Mouse (Mus musculus) midbrain, embryonic 15.5 days (tissue): Measurements from ENCODE around the gene Srl. TPM values are rescaled to one million over a fixed set of nuclear protein-coding genes. Genes with fewer than 3 reads are reported as not detected.
"Not testable (repeated sequence)": the region's sequence is repeated elsewhere in the genome, so short reads cannot be mapped to it uniquely, and the experiment has no call there.

Experiments
- ATAC-seq: fragments of 200-750 bp; cut with Nextera tagmentation; replicated peaks from 2 replicates; pipeline ENCODE4 v1.8.0; 2017; ENCODE audit warnings: moderate TSS enrichment
- H3K27ac ChIP-seq: fragments of 300-500 bp; sonication (generic); 2 replicates; pipeline ENCODE4 v1.5.1; 2015; ENCODE audit warnings: mild to moderate bottlenecking, inconsistent platforms
- H3K27me3 ChIP-seq: fragments of 300-500 bp; sonication (generic); replicated peaks from 2 replicates; pipeline ENCODE4 v1.6.1; 2015; ENCODE audit warnings: inconsistent platforms
- H3K36me3 ChIP-seq: fragments of 300-500 bp; sonication (generic); replicated peaks from 2 replicates; pipeline ENCODE4 v1.6.1; 2015; ENCODE audit warnings: inconsistent platforms
- H3K4me1 ChIP-seq: fragments of 300-500 bp; sonication (generic); 2 replicates; pipeline ENCODE4 v1.6.1; 2015; ENCODE audit warnings: inconsistent platforms
- H3K4me2 ChIP-seq: fragments of 300-500 bp; sonication (generic); 2 replicates; pipeline ENCODE4 v1.6.1; 2015; ENCODE audit warnings: inconsistent platforms, mild to moderate bottlenecking, moderate library complexity
- H3K4me3 ChIP-seq: fragments of 300-500 bp; sonication (generic); 2 replicates; pipeline ENCODE4 v1.5.1; 2015; ENCODE audit warnings: mild to moderate bottlenecking, inconsistent platforms
- H3K9ac ChIP-seq: fragments of 300-500 bp; sonication (generic); 2 replicates; pipeline ENCODE4 v1.6.1; 2015; ENCODE audit warnings: mild to moderate bottlenecking, inconsistent platforms
- H3K9me3 ChIP-seq: fragments of 300-500 bp; sonication (generic); 2 replicates; pipeline ENCODE4 v1.6.1; 2016; ENCODE audit warnings: inconsistent platforms
- WGBS: fragments of 180-500 bp; shearing (Covaris S2); methylation state at CpG from one replicate; pipeline ENCODE4 v1.1.7; 2015; ENCODE audit warnings: mixed read lengths; 5-methylcytosine and 5-hydroxymethylcytosine counted together
- polyA plus RNA-seq: library from polyadenylated mRNA; unstranded; fragments of >200 nt; fragmentation: Nextera tagmentation; extraction: Ambion mirVana; gene quantifications from 2 replicates; pipeline ENCODE4 v1.2.1, GENCODE M21; 2015

Gene Srl
- polyA plus RNA-seq, 1 experiment from 2014 or later: 25.4 TPM

GRCm38 (mm10) chr16:4548953-4549688 is 7.5 kb upstream of the Srl start:
- Histone ChIP-seq H3K27me3 (no peaks in the 10 kb centered on the region), H3K36me3 (peaks cover 17% of the 10 kb centered on the region), H3K27ac (no peak overlapping the region), H3K4me1 (no peaks in the 10 kb centered on the region; the same call in 1 of the 2 replicates), H3K4me2 (no peak overlapping the region), H3K9me3 (no peaks in the 10 kb centered on the region), H3K9ac (no peak overlapping the region), H3K4me3 (no peak overlapping the region)
- ATAC-seq: no peak
- WGBS: 92% methylated on average over 18 of the region's 18 CpGs

GRCm38 (mm10) chr16:4547611-4548010 is 6.0 kb upstream of the Srl start:
- no peak overlapping the region for H3K27ac ChIP-seq
- 96% methylated on average over 5 of the region's 5 CpGs for WGBS
- H3K9me3 ChIP-seq: no peaks in the 10 kb centered on the region
- H3K27me3 ChIP-seq: no peaks in the 10 kb centered on the region
- H3K4me3 ChIP-seq: no peak overlapping the region
- peaks cover 2% of the 10 kb centered on the region for H3K4me1 ChIP-seq
- peaks cover 17% of the 10 kb centered on the region for H3K36me3 ChIP-seq
- ATAC-seq: no peak
- no peak overlapping the region for H3K4me2 ChIP-seq
- H3K9ac ChIP-seq: no peak overlapping the region

- Histone ChIP-seq H3K4me2 (no peak overlapping the region), H3K27ac (no peak overlapping the region), H3K4me1 (peaks cover 7% of the 10 kb centered on the region), H3K9me3 (no peaks in the 10 kb centered on the region), H3K9ac (no peak overlapping the region), H3K4me3 (no peak overlapping the region), H3K27me3 (no peaks in the 10 kb centered on the region), H3K36me3 (peaks cover 17% of the 10 kb centered on the region)
- ATAC-seq: no peak
- WGBS: 94% methylated on average over 8 of the region's 8 CpGs
These were observed 5.2 kb upstream of the Srl start for GRCm38 (mm10) chr16:4546838-4547237.

- Histone ChIP-seq H3K4me1 (peaks cover 7% of the 10 kb centered on the region), H3K4me2 (no peak overlapping the region), H3K9ac (no peak overlapping the region), H3K36me3 (peaks cover 13% of the 10 kb centered on the region; the same call in 1 of the 2 replicates), H3K9me3 (no peaks in the 10 kb centered on the region), H3K27me3 (no peaks in the 10 kb centered on the region), H3K27ac (no peak overlapping the region), H3K4me3 (no peak overlapping the region)
- 77% methylated on average over 9 of the region's 9 CpGs for WGBS
- ATAC-seq: no peak
These were observed 3.2 kb upstream of the Srl start for GRCm38 (mm10) chr16:4544845-4545244.

GRCm38 (mm10) chr16:4543266-4543665 is 1.6 kb upstream of the Srl start:
- Histone ChIP-seq H3K9ac (no peak overlapping the region), H3K27me3 (no peaks in the 10 kb centered on the region), H3K27ac (no peak overlapping the region), H3K4me3 (no peak overlapping the region), H3K4me2 (no peak overlapping the region), H3K9me3 (no peaks in the 10 kb centered on the region), H3K36me3 (0 out of 2 replicates have a peak, but pooled peaks cover 3% of the 10 kb centered on the region), H3K4me1 (peaks cover 7% of the 10 kb centered on the region)
- 79% methylated on average over 3 of the region's 3 CpGs for WGBS
- ATAC-seq: no peak

GRCm38 (mm10) chr16:4542236-4542774 is 689 bp upstream of the Srl start:
- ATAC-seq: peak; percentile 37

GRCm38 (mm10) chr16:4541033-4541432 is 583 bp downstream of the Srl start:
- peak overlapping the region; percentile 61 for H3K4me3 ChIP-seq
- peaks cover 7% of the 10 kb centered on the region for H3K4me1 ChIP-seq
- H3K27me3 ChIP-seq: no peaks in the 10 kb centered on the region
- WGBS: 60% methylated on average over 4 of the region's 4 CpGs
- H3K36me3 ChIP-seq: 0 out of 2 replicates have a peak, but pooled peaks cover 2% of the 10 kb centered on the region
- no peaks in the 10 kb centered on the region for H3K9me3 ChIP-seq
- peak overlapping the region; percentile 52 for H3K4me2 ChIP-seq
- no peak overlapping the region for H3K9ac ChIP-seq
- no peak overlapping the region for H3K27ac ChIP-seq
- ATAC-seq: peak; percentile 18; the same call in 1 of the 2 replicates

More at GRCm38 (mm10) chr16:4542236-4542774, 689 bp upstream of the Srl start:
- peak overlapping the region; percentile 32; the same call in 1 of the 2 replicates for H3K9ac ChIP-seq
- WGBS: 46% methylated on average over 7 of the region's 7 CpGs
- peaks cover 7% of the 10 kb centered on the region for H3K4me1 ChIP-seq
- peak overlapping the region; percentile 77; the same call in 1 of the 2 replicates for H3K27ac ChIP-seq
- H3K4me3 ChIP-seq: peak overlapping the region; percentile 61
- peak overlapping the region; percentile 52 for H3K4me2 ChIP-seq
- no peaks in the 10 kb centered on the region for H3K27me3 ChIP-seq
- 0 out of 2 replicates have a peak, but pooled peaks cover 3% of the 10 kb centered on the region for H3K36me3 ChIP-seq
- no peaks in the 10 kb centered on the region for H3K9me3 ChIP-seq

GRCm38 (mm10) chr16:4540064-4540775 is 1.4 kb downstream of the Srl start:
- Histone ChIP-seq H3K9ac (no peak overlapping the region), H3K27me3 (no peaks in the 10 kb centered on the region), H3K27ac (no peak overlapping the region), H3K4me1 (peaks cover 7% of the 10 kb centered on the region), H3K4me2 (peak overlapping the region; percentile 9; the same call in 1 of the 2 replicates), H3K4me3 (no peak overlapping the region), H3K9me3 (no peaks in the 10 kb centered on the region), H3K36me3 (no peaks in the 10 kb centered on the region)
- WGBS: 56% methylated on average over 12 of the region's 12 CpGs
- ATAC-seq: peak; percentile 25; the same call in 1 of the 2 replicates

- Histone ChIP-seq H3K4me1 (peaks cover 7% of the 10 kb centered on the region), H3K36me3 (no peaks in the 10 kb centered on the region), H3K4me2 (no peak overlapping the region), H3K27me3 (no peaks in the 10 kb centered on the region), H3K27ac (no peak overlapping the region), H3K9ac (no peak overlapping the region), H3K4me3 (no peak overlapping the region), H3K9me3 (no peaks in the 10 kb centered on the region)
- 79% methylated on average over 4 of the region's 4 CpGs for WGBS
- no peak for ATAC-seq
These were observed 2.1 kb downstream of the Srl start for GRCm38 (mm10) chr16:4539521-4539920.

- ATAC-seq: no peak
- no peaks in the 10 kb centered on the region for H3K27me3 ChIP-seq
- H3K36me3 ChIP-seq: no peaks in the 10 kb centered on the region
- H3K27ac ChIP-seq: no peak overlapping the region
- no peak overlapping the region for H3K4me3 ChIP-seq
- no peak overlapping the region for H3K9ac ChIP-seq
- peaks cover 7% of the 10 kb centered on the region for H3K4me1 ChIP-seq
- 71% methylated on average over 3 of the region's 3 CpGs for WGBS
- H3K9me3 ChIP-seq: no peaks in the 10 kb centered on the region
- H3K4me2 ChIP-seq: no peak overlapping the region
These were observed 3.8 kb downstream of the Srl start for GRCm38 (mm10) chr16:4537616-4538358.

GRCm38 (mm10) chr16:4527373-4527772 is 14.2 kb downstream of the Srl start:
- not testable (repeated sequence) for H3K4me2 ChIP-seq, H3K4me1 ChIP-seq, ATAC-seq, H3K27ac ChIP-seq, H3K9ac ChIP-seq, H3K4me3 ChIP-seq, H3K27me3 ChIP-seq, H3K9me3 ChIP-seq, H3K36me3 ChIP-seq
- 94% methylated on average over 12 of the region's 12 CpGs for WGBS
